Mouse (Mus musculus) heart, postnatal 0 days (tissue): ENCODE results near the gene Pglyrp4.
A peak's percentile ranks its signal among the peaks of the same experiment; 100 is the strongest.

ENCODE experiments used
- CTCF ChIP-seq: IDR thresholded peaks from 2 replicates; pipeline ENCODE4 v1.5.1; 2016; ENCODE audit warnings: antibody characterized with exemption, control low read depth, low read depth
- EP300 ChIP-seq: IDR thresholded peaks from 2 replicates; pipeline ENCODE4 v1.6.1; 2016; ENCODE audit warnings: antibody characterized with exemption, low read depth

GRCm38 (mm10) chr3:90708523-90709202 lies 18.0 kb upstream of the Pglyrp4 start:
- TF ChIP-seq EP300: no peak
- peak; percentile 60 for TF ChIP-seq CTCF
